Mouse (Mus musculus): ENCODE measurements around the gene Clic1. TPM values are rescaled to one million over a fixed set of nuclear protein-coding genes. Genes with fewer than 3 reads are reported as not detected.

Clic1 gene
- total and polyA plus RNA-seq, 3 experiments, result 114 to 198 (median 160) TPM

DNA sequence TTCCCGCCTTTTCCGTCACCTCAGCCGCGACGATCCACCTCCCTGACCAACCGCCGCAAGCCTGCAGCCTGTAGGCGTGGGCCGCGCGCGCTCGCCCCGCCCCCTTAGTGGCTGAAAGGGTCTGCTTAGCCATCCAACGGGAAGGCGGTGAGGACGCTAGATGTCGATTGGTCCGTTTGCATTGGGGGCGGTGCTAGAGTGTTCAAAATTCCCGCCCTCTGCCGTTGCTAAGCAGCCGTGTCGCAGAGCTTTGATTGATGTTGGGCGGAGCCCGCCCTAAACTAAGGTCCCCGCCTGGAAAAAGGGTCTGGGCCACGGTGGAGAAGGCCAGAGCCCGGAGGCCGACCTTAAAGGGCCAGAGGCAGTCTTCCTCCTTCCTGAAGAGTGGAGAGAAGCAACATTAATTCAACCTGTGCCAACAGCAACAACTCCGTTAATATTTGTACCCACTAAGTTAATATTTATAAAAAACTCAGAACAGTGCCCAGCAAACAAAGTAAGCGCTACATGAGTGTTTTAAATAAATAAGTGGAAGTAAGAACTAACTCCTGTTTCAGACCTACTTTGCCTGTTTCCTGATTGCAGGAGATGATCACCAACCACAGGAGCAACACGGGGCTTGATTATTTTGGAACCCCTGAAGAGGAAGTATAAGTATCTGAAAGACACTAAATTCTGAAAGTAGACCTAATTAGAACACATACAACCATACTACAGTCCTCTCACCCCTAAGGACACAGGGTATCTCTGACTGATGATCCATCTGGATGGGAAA, 2.9 kb upstream of the Clic1 start, which contains the start of gene Msh5:
Gene Msh5 (minus strand): TSS at position 65 of the 775 bp plus-strand sequence.
- dilution Hi-C loops (cut with MboI; ENCODE audit: extremely low pct_ligation_motif_present, extremely low pct_unique_long_range_greater_than_20kb, low sequenced_read_pairs) (no loop called here), in situ Hi-C loops (cut with MboI; ENCODE audit: low pct_ligation_motif_present, low pct_unique_long_range_greater_than_20kb, low sequenced_read_pairs) (no loop called here)
- peak within 1 kb of the TSS; percentile 65 for H3K9ac ChIP-seq (ENCODE audit: insufficient read depth, low read depth)
- peaks cover 7% of the 10 kb centered on the region; the same call in 1 of the 2 replicates for H3K79me2 ChIP-seq (replicated peaks; ENCODE audit: control insufficient read depth, extremely low read depth, insufficient read depth, poor library complexity, severe bottlenecking)
- peak; percentile 100 for DNase-seq (ENCODE audit: extremely low read depth)
- peak within 1 kb of the TSS; percentile 84 for H3K27ac ChIP-seq (ENCODE audit: insufficient read depth, low read depth)
- H3K4me2 ChIP-seq (ENCODE audit: insufficient read depth, low read depth, poor library complexity, severe bottlenecking), result peak within 1 kb of the TSS; percentile 97
- H3K27me3 ChIP-seq (replicated peaks), result no peaks in the 10 kb centered on the region
- peaks cover 5 to 50% of the 10 kb centered on the region in 2 experiments; a peak in 3 of 4 replicates for H3K4me1 ChIP-seq (ENCODE audit: control insufficient read depth in 1 of 2, insufficient read depth in 2 of 2)
- H3K4me3 ChIP-seq (replicated peaks in 1 of 3; ENCODE audit: low read depth in 2 of 3, low read length in 2 of 3, poor library complexity in 1 of 3), result peak within 1 kb of the TSS; percentile 48 to 67 (median 62)
- H3K9me3 ChIP-seq (replicated peaks; ENCODE audit: low read length), result no peaks in the 10 kb centered on the region
- H3K36me3 ChIP-seq (replicated peaks in 1 of 2; ENCODE audit: control insufficient read depth in 1 of 2, insufficient read depth in 1 of 2, low read length in 1 of 2), result peaks cover 0 to 2% of the 10 kb centered on the region in 2 experiments
- TF ChIP-seq MYC (IDR thresholded peaks at IDR 0.05; ENCODE audit: low read depth, low read length) (0 out of 2 replicates have a peak, but pooled peaks have one; percentile 17), KAT2A (IDR thresholded peaks at IDR 0.05; ENCODE audit: insufficient replicate concordance, low read length) (peak; percentile 55; the same call in 1 of the 2 replicates), CTCF (conservative IDR thresholded peaks at IDR 0.05 in 1 of 2, IDR thresholded peaks at IDR 0.05 in 1 of 2; ENCODE audit: low read depth in 2 of 2, low read length in 2 of 2) (no peak), SMC3 (IDR thresholded peaks at IDR 0.05; ENCODE audit: low read depth, low read length) (no peak), TCF12 (IDR thresholded peaks at IDR 0.05; ENCODE audit: low read depth, low read length) (peak; percentile 50; the same call in 1 of the 2 replicates), ZKSCAN1 (IDR thresholded peaks at IDR 0.05; ENCODE audit: borderline replicate concordance, low read depth, low read length) (no peak), MAFK (IDR thresholded peaks at IDR 0.05; ENCODE audit: insufficient replicate concordance, low read length) (no peak), USF2 (conservative IDR thresholded peaks at IDR 0.05; ENCODE audit: low read depth, low read length) (no peak), ZNF384 (IDR thresholded peaks at IDR 0.05; ENCODE audit: low read depth, low read length) (0 out of 2 replicates have a peak, but pooled peaks have one; percentile 2), GABPA (IDR thresholded peaks at IDR 0.05; ENCODE audit: insufficient replicate concordance, low read depth, low read length) (no peak), MXI1 (IDR thresholded peaks at IDR 0.05; ENCODE audit: low read depth, low read length) (peak; percentile 79), JUND (conservative IDR thresholded peaks at IDR 0.05; ENCODE audit: low read depth, low read length) (0 out of 2 replicates have a peak, but pooled peaks have one; percentile 10), USF1 (IDR thresholded peaks at IDR 0.05; ENCODE audit: low read depth, low read length) (no peak), NRF1 (IDR thresholded peaks at IDR 0.05; ENCODE audit: low read depth, low read length) (peak; percentile 59), PAX5 (IDR thresholded peaks at IDR 0.05; ENCODE audit: low read length) (no peak), ELF1 (IDR thresholded peaks at IDR 0.05; ENCODE audit: low read depth, low read length) (peak; percentile 67; the same call in 1 of the 2 replicates), IRF4 (IDR thresholded peaks at IDR 0.05; ENCODE audit: low read depth, low read length) (peak; percentile 56), POLR2A (IDR thresholded peaks at IDR 0.05; ENCODE audit: low read depth, low read length) (peak; percentile 56), TBP (conservative IDR thresholded peaks at IDR 0.05; ENCODE audit: low read depth, low read length) (peak; percentile 47; the same call in 1 of the 2 replicates), JUN (IDR thresholded peaks at IDR 0.05; ENCODE audit: insufficient read depth, low read depth, low read length) (no peak), RCOR1 (conservative IDR thresholded peaks at IDR 0.05; ENCODE audit: low read depth, low read length) (no peak), ETS1 (conservative IDR thresholded peaks at IDR 0.05; ENCODE audit: low read depth, low read length) (0 out of 2 replicates have a peak, but pooled peaks have one; percentile 9), EP300 (IDR thresholded peaks at IDR 0.05; ENCODE audit: low read length) (0 out of 2 replicates have a peak, but pooled peaks have one; percentile 34), SIN3A (IDR thresholded peaks at IDR 0.05; ENCODE audit: low read length) (peak; percentile 86; the same call in 1 of the 2 replicates), CHD1 (IDR thresholded peaks at IDR 0.05; ENCODE audit: low read depth, low read length) (peak; percentile 38), ZMIZ1 (IDR thresholded peaks at IDR 0.05; ENCODE audit: low read depth, low read length) (peak; percentile 23; the same call in 1 of the 2 replicates), POLR2AphosphoS2 (IDR thresholded peaks at IDR 0.05; ENCODE audit: low read depth, low read length) (no peak), BHLHE40 (IDR thresholded peaks at IDR 0.05; ENCODE audit: low read depth, low read length) (no peak), MEF2A (IDR thresholded peaks at IDR 0.05; ENCODE audit: borderline replicate concordance, low read depth, low read length) (peak; percentile 68), MAZ (IDR thresholded peaks at IDR 0.05; ENCODE audit: low read depth, low read length) (no peak), NELFE (IDR thresholded peaks at IDR 0.05; ENCODE audit: low read depth, low read length) (peak; percentile 58; the same call in 1 of the 2 replicates), E2F4 (IDR thresholded peaks at IDR 0.05; ENCODE audit: insufficient replicate concordance, low read depth, low read length) (peak; percentile 99), ZC3H11A (IDR thresholded peaks at IDR 0.05; ENCODE audit: low read depth, low read length) (no peak), UBTF (IDR thresholded peaks at IDR 0.05; ENCODE audit: low read depth, low read length) (0 out of 2 replicates have a peak, but pooled peaks have one; percentile 28), HCFC1 (IDR thresholded peaks at IDR 0.05; ENCODE audit: low read depth, low read length) (peak; percentile 33), CHD2 (IDR thresholded peaks at IDR 0.05; ENCODE audit: low read length) (peak; percentile 85), RAD21 (IDR thresholded peaks at IDR 0.05; ENCODE audit: low read depth, low read length) (no peak; the same call in 1 of the 2 replicates)
